Mouse (Mus musculus): ENCODE measurements around the gene Ttbk2. TPM values are rescaled to one million over a fixed set of nuclear protein-coding genes. Genes with fewer than 3 reads are reported as not detected.

The Ttbk2 gene
- polyA plus RNA-seq, 1 experiment from 2014 or later = 6.3 TPM

DNA sequence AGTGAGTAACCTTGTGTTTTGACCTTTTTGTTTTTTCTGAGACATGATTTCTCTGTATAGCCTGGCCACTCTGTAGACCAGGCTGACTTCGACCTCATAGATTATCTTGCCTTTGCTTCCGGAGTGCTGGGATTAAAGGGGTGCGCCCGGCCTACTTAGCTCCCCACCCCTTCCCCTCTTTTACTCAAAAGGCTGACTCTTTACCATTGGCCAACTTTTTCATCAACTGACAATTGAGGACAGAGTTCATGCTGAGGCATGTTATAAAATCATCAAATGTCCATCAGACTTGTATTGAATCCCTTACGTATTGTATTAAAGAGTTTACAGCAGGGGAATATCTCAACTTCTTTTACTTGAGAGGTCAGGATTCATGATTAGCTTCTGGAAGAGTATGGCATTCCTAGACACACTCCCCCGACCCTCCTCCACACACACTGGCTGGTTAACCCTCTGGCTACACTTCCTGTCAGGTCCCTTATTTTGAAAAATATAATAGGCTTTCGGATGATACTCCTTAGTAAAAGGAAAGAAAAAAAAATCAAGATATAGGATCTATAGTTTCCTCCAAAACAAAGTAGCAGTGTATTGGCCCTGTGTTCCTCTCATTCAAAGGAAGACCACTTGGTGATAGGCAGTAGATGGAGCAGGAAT is 118.4 kb downstream of the Ttbk2 start:
- peak overlapping the region; percentile 97; the same call in 1 of the 2 replicates for H3K9ac ChIP-seq (replicated peaks)
- H3K36me3 ChIP-seq = peaks cover 19% of the 10 kb centered on the region
- peak overlapping the region; percentile 98 for H3K4me3 ChIP-seq (replicated peaks)
- no peaks in the 10 kb centered on the region for H3K27me3 ChIP-seq
- no peak for ATAC-seq (ENCODE audit: insufficient number of reproducible peaks, insufficient read depth, low FRiP score, low TSS enrichment, low read depth)
- H3K27ac ChIP-seq = peak overlapping the region; percentile 92; the same call in 1 of the 2 replicates
- WGBS = 53% methylated on average over 7 of the region's 7 CpGs
- H3K4me2 ChIP-seq = peak overlapping the region; percentile 95
- H3K9me3 ChIP-seq = no peaks in the 10 kb centered on the region
- peaks cover 22% of the 10 kb centered on the region for H3K4me1 ChIP-seq (replicated peaks)

DNA sequence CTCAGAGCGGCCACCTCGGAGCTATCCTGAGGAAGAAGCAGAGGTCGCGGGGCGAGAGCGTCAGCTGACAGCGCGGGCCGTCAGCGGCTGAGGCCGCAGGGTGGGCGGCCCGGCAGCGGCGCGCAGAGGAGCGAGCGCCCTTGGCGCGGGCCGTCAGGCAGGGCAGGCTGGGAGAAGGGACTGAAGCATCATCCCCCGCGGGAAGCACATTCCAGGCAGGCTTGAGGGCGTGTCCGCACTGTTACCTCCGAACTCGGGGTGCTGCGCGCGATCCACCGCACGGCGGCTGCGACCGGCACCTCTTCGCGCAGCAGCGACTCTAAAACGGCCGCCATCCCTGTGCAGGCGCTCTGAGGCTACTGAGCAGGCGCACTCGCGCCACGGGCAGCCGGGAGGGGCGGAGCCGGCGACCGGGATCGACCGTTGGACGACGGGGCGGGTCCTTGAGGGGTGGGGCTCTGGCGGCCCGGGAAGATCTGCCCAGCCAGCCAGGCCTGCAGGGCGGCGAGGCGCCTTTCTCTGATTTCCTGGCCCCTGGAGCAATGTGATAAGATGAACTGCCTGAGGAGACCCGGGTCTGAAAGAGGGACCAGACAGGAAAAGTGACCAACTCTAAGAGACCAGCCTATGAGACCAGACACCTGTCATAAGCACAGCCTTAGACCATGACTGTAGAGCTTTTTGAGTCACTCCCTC is 119.1 kb downstream of the Ttbk2 start:
- Histone ChIP-seq H3K4me3 (replicated peaks) (peak overlapping the region; percentile 98), H3K4me2 (peak overlapping the region; percentile 95), H3K27ac (peak overlapping the region; percentile 92), H3K9me3 (no peaks in the 10 kb centered on the region), H3K27me3 (no peaks in the 10 kb centered on the region), H3K36me3 (peaks cover 26% of the 10 kb centered on the region), H3K9ac (replicated peaks) (peak overlapping the region; percentile 97), H3K4me1 (replicated peaks) (peaks cover 22% of the 10 kb centered on the region)
- ATAC-seq (ENCODE audit: insufficient number of reproducible peaks, insufficient read depth, low FRiP score, low TSS enrichment, low read depth) = peak; percentile 96
- WGBS = under 1% methylated on average over 61 of the region's 61 CpGs

DNA sequence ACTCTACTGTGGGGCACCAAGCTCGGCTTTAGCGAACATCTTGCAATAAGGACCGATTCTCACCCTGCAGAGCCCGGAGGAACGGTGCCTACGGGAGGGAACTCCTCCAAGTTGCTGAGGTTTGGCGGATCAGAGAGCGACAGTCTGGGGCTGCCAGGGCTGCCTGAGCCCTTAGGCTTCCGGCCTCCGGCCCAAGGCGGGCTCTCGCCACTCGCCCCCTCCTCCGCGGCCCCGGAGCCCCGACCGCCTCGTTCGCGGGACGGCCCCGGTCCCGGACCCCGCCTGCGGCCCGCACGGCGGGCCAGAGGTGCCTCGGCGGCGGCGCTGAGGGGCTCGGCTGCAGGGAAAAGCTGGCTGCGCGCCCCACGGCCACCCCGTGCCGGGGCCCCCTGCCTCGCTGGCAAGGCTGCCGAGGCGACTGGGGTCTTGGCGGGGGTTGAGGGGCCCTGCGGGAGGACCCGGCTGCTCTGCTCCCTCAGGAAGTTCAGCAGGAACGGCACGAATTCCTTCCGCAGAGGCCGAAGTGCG is 119.7 kb downstream of the Ttbk2 start:
- Histone ChIP-seq H3K36me3 (peaks cover 32% of the 10 kb centered on the region), H3K4me3 (replicated peaks) (peak overlapping the region; percentile 98), H3K9me3 (no peaks in the 10 kb centered on the region), H3K4me2 (peak overlapping the region; percentile 95), H3K27me3 (no peaks in the 10 kb centered on the region), H3K27ac (peak overlapping the region; percentile 92), H3K9ac (replicated peaks) (peak overlapping the region; percentile 97), H3K4me1 (replicated peaks) (peaks cover 22% of the 10 kb centered on the region)
- WGBS = under 1% methylated on average over 50 of the region's 50 CpGs
- peak; percentile 38; the same call in 1 of the 2 replicates for ATAC-seq (ENCODE audit: insufficient number of reproducible peaks, insufficient read depth, low FRiP score, low TSS enrichment, low read depth)

DNA sequence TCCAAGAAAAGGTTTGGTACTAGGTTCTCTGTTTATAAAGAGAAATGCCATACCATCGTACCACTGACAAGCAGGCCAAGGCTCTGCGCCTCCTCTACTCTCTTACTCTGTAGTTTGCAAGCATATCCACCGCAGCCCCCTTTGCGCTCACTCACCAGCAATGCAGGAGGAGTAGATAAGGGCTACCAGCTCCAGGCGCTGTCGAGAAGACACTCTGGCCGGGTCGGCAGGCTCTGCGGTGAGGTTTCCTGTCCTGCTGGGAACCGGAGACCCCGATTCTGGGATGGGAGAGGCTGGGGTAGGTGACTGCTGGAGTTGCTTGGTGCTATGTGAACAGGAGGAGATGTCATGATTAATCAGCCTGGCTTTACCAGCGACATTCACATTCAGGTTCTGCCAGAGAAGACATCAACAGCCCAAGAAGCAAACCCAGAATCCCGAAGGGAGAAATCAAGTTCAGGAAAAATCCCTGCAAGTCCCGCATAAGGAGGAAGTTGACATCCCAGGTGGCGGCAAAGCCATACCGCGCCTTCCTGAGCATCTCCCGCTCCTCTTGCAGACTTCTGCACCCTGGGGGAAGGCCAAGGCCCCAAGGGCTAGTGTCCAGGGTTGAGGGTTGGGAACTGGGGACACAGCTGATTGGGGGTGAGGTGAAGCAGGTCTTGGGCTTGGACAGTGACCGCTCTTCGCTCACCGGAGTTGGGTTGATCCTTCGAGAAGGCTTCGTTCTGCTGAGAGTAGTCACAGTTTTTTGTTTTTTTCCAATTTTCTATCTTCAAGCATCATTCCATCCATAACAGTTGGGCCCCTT is 120.4 kb downstream of the Ttbk2 start:
- Histone ChIP-seq H3K4me3 (replicated peaks) (peak overlapping the region; percentile 98), H3K4me1 (replicated peaks) (peaks cover 22% of the 10 kb centered on the region), H3K27me3 (no peaks in the 10 kb centered on the region), H3K9ac (replicated peaks) (peak overlapping the region; percentile 97), H3K9me3 (no peaks in the 10 kb centered on the region), H3K27ac (no peak overlapping the region), H3K36me3 (peaks cover 39% of the 10 kb centered on the region), H3K4me2 (peak overlapping the region; percentile 95)
- no peak for ATAC-seq (ENCODE audit: insufficient number of reproducible peaks, insufficient read depth, low FRiP score, low TSS enrichment, low read depth)
- 10% methylated on average over 23 of the region's 23 CpGs for WGBS

DNA sequence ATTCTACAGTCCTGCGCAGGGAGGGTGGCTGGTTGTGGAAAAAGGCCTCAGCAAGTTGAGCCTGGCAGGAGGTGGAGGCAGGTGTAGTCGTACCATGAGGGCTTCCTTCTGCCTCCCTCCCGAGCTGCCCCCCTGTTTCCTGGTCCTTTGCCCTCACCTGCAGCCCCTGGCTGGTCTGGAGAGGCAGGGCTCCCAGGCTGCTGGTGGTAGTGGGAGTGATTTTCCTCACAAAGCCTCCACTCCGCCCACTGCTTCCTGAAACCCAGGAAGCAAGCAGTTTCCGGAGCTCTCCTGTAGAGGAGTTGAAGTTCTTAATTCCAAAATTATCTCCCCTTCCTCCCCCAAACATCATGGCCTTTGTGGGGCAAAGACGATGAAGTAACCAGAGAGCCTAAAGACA is 126.2 kb downstream of the Ttbk2 start:
- Histone ChIP-seq H3K4me1 (replicated peaks) (peaks cover 11% of the 10 kb centered on the region), H3K9me3 (no peaks in the 10 kb centered on the region), H3K36me3 (peaks cover 94% of the 10 kb centered on the region), H3K9ac (replicated peaks) (no peak overlapping the region), H3K4me2 (no peak overlapping the region), H3K4me3 (replicated peaks) (no peak overlapping the region), H3K27ac (no peak overlapping the region), H3K27me3 (no peaks in the 10 kb centered on the region)
- ATAC-seq (ENCODE audit: insufficient number of reproducible peaks, insufficient read depth, low FRiP score, low TSS enrichment, low read depth) = no peak
- 85% methylated on average over 6 of the region's 6 CpGs for WGBS

DNA sequence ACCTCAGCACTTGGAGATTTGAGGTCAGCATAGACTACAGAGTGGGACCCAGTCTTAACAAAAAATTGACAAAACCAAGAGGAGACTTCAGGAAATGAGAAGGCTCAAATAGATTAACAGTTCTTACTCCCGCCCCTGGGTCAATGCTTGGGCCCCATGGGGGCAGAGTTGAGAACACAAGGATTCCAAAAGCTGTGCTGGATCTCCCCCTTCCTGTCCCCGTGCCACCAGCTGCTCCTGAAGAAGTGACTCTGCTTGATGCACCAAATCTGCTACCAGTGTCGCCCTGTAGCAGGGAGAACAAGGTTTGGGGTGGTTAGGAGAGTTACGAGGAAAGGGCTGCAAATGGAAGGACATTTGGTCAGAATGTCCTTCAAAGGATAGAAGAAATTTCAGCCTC is 126.8 kb downstream of the Ttbk2 start:
- Histone ChIP-seq H3K4me3 (replicated peaks) (no peak overlapping the region), H3K36me3 (peaks cover 97% of the 10 kb centered on the region), H3K27ac (no peak overlapping the region), H3K4me1 (replicated peaks) (peaks cover 5% of the 10 kb centered on the region; the same call in 1 of the 2 replicates), H3K4me2 (no peak overlapping the region), H3K9me3 (no peaks in the 10 kb centered on the region), H3K9ac (replicated peaks) (no peak overlapping the region), H3K27me3 (no peaks in the 10 kb centered on the region)
- WGBS = 71% methylated on average over 4 of the region's 4 CpGs
- no peak for ATAC-seq (ENCODE audit: insufficient number of reproducible peaks, insufficient read depth, low FRiP score, low TSS enrichment, low read depth)

GRCm38 (mm10) chr2:120722491-120722890 is 127.9 kb downstream of the Ttbk2 start:
- no peaks in the 10 kb centered on the region for H3K9me3 ChIP-seq
- H3K4me2 ChIP-seq = no peak overlapping the region
- H3K27me3 ChIP-seq = no peaks in the 10 kb centered on the region
- 91% methylated on average over 8 of the region's 8 CpGs for WGBS
- peaks cover 97% of the 10 kb centered on the region for H3K36me3 ChIP-seq
- no peaks in the 10 kb centered on the region for H3K4me1 ChIP-seq (replicated peaks)
- ATAC-seq (ENCODE audit: insufficient number of reproducible peaks, insufficient read depth, low FRiP score, low TSS enrichment, low read depth) = no peak
- no peak overlapping the region for H3K4me3 ChIP-seq (replicated peaks)
- H3K27ac ChIP-seq = no peak overlapping the region
- no peak overlapping the region for H3K9ac ChIP-seq (replicated peaks)

DNA sequence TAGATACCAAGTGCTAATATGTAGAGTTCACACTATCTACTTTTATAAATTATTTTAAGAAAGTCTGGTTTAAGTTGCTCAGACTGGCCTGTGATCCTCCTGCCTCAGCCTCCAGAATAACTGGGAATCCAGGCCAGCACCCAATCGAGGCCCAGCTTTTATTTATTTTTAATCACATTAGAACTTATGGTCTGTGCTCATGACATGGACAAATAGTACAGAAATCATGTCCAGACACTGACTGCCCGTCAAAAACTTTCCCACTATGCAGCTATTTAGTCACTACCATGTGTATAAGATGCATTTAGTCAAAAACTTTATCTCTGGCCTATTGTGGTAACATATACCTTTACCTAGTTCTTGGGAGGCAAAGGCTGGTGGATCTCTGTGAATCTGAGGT is 128.5 kb downstream of the Ttbk2 start:
- Histone ChIP-seq H3K27me3 (no peaks in the 10 kb centered on the region), H3K27ac (no peak overlapping the region), H3K9ac (replicated peaks) (no peak overlapping the region), H3K36me3 (peaks cover 97% of the 10 kb centered on the region), H3K4me1 (replicated peaks) (no peaks in the 10 kb centered on the region), H3K9me3 (no peaks in the 10 kb centered on the region), H3K4me3 (replicated peaks) (no peak overlapping the region), H3K4me2 (no peak overlapping the region)
- ATAC-seq (ENCODE audit: insufficient number of reproducible peaks, insufficient read depth, low FRiP score, low TSS enrichment, low read depth) = no peak
- WGBS = 89% methylated on average over 2 of the region's 2 CpGs

DNA sequence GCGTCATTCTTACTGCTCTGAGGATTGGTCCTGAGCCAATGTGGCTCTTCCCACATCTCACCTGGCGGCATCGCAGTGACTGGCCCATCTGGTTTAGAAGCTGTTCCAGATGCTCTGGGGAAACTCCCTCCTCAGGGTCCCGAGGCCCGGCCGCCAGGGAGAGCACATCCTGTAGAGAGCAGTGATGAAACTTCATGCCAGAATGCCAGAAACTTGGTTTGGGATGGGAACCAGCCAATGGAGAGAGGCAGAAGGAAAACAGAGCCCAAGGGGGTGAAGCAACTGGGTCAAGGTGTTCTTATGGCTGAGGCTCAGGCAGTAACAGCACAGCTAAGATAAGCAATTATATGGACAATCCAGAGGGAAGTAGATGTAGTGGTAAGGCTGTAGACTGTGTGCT is 129.6 kb downstream of the Ttbk2 start:
- no peaks in the 10 kb centered on the region for H3K4me1 ChIP-seq (replicated peaks)
- WGBS = 78% methylated on average over 6 of the region's 6 CpGs
- H3K9ac ChIP-seq (replicated peaks) = no peak overlapping the region
- H3K36me3 ChIP-seq = peaks cover 91% of the 10 kb centered on the region
- ATAC-seq (ENCODE audit: insufficient number of reproducible peaks, insufficient read depth, low FRiP score, low TSS enrichment, low read depth) = no peak
- no peak overlapping the region for H3K27ac ChIP-seq
- H3K9me3 ChIP-seq = no peaks in the 10 kb centered on the region
- H3K4me3 ChIP-seq (replicated peaks) = no peak overlapping the region
- H3K27me3 ChIP-seq = no peaks in the 10 kb centered on the region
- no peak overlapping the region for H3K4me2 ChIP-seq

GRCm38 (mm10) chr2:120718496-120718895 is 131.9 kb downstream of the Ttbk2 start:
- no peak for ATAC-seq (ENCODE audit: insufficient number of reproducible peaks, insufficient read depth, low FRiP score, low TSS enrichment, low read depth)
- no peak overlapping the region for H3K4me2 ChIP-seq
- no peak overlapping the region for H3K9ac ChIP-seq (replicated peaks)
- peaks cover 87% of the 10 kb centered on the region for H3K36me3 ChIP-seq
- no peaks in the 10 kb centered on the region for H3K9me3 ChIP-seq
- WGBS = 95% methylated on average over 8 of the region's 8 CpGs
- no peaks in the 10 kb centered on the region for H3K27me3 ChIP-seq
- no peak overlapping the region for H3K27ac ChIP-seq
- no peaks in the 10 kb centered on the region for H3K4me1 ChIP-seq (replicated peaks)
- no peak overlapping the region for H3K4me3 ChIP-seq (replicated peaks)

- Histone ChIP-seq H3K4me1 (replicated peaks) (no peaks in the 10 kb centered on the region), H3K4me3 (replicated peaks) (no peak overlapping the region), H3K9ac (replicated peaks) (no peak overlapping the region), H3K4me2 (no peak overlapping the region), H3K27ac (no peak overlapping the region), H3K36me3 (peaks cover 56% of the 10 kb centered on the region), H3K27me3 (no peaks in the 10 kb centered on the region), H3K9me3 (no peaks in the 10 kb centered on the region)
- ATAC-seq (ENCODE audit: insufficient number of reproducible peaks, insufficient read depth, low FRiP score, low TSS enrichment, low read depth) = no peak
- WGBS = 90% methylated on average over 3 of the region's 3 CpGs
Measured at GRCm38 (mm10) chr2:120713441-120713840, 137.0 kb downstream of the Ttbk2 start.

Data from limb, embryonic 12.5 days (tissue).